Mouse (Mus musculus): Measurements from ENCODE around the gene AY074887. TPM values are rescaled to one million over a fixed set of nuclear protein-coding genes. Genes with fewer than 3 reads are reported as not detected.

The AY074887 gene
- polyA plus RNA-seq, 1 experiment: 0.13 TPM

- H3K27me3 ChIP-seq (ENCODE audit: control insufficient read depth, insufficient read depth, insufficient read length): no peaks in the 10 kb centered on the region
- H3ac ChIP-seq (ENCODE audit: control insufficient read depth, insufficient read length, low read depth): no peak overlapping the region
- H3K4me3 ChIP-seq (ENCODE audit: insufficient read depth, poor library complexity, severe bottlenecking): no peak overlapping the region
- H3K79me3 ChIP-seq (ENCODE audit: low read depth): no peaks in the 10 kb centered on the region
- H3K36me3 ChIP-seq (ENCODE audit: control insufficient read depth, insufficient read depth): no peaks in the 10 kb centered on the region
- H3K79me2 ChIP-seq (ENCODE audit: control insufficient read depth, insufficient read depth): no peaks in the 10 kb centered on the region
- no peak for TF ChIP-seq FOSL1 (IDR thresholded peaks at IDR 0.05; ENCODE audit: insufficient read depth, low read length, poor library complexity, severe bottlenecking)
- no peak for TF ChIP-seq MAX (IDR thresholded peaks at IDR 0.05)
- TF ChIP-seq USF1 (IDR thresholded peaks at IDR 0.05; ENCODE audit: low read depth): no peak
- no peak for TF ChIP-seq CTCF (IDR thresholded peaks at IDR 0.05; ENCODE audit: control insufficient read depth, insufficient read depth, insufficient read length)
- TF ChIP-seq MYOG (IDR thresholded peaks at IDR 0.05; ENCODE audit: control insufficient read depth, extremely low read depth, insufficient read length): no peak
- no peak for TF ChIP-seq MYOD1 (IDR thresholded peaks at IDR 0.05; ENCODE audit: control insufficient read depth, insufficient read length, low read depth)
- TF ChIP-seq CEBPB (IDR thresholded peaks at IDR 0.05; ENCODE audit: low read depth): no peak
Measured at GRCm38 (mm10) chr9:54930741-54931140, 20.1 kb downstream of the AY074887 start.

GRCm38 (mm10) chr9:54919946-54920345 lies 30.9 kb downstream of the AY074887 start:
- no peaks in the 10 kb centered on the region for H3K36me3 ChIP-seq (ENCODE audit: control insufficient read depth, insufficient read depth)
- no peaks in the 10 kb centered on the region for H3K27me3 ChIP-seq (ENCODE audit: control insufficient read depth, insufficient read depth, insufficient read length)
- no peak overlapping the region for H3ac ChIP-seq (ENCODE audit: control insufficient read depth, insufficient read length, low read depth)
- TF ChIP-seq MAX (IDR thresholded peaks at IDR 0.05): no peak
- no peak for TF ChIP-seq CEBPB (IDR thresholded peaks at IDR 0.05; ENCODE audit: low read depth)
- TF ChIP-seq USF1 (IDR thresholded peaks at IDR 0.05; ENCODE audit: low read depth): no peak
- TF ChIP-seq FOSL1 (IDR thresholded peaks at IDR 0.05; ENCODE audit: insufficient read depth, low read length, poor library complexity, severe bottlenecking): no peak
- TF ChIP-seq MYOD1 (IDR thresholded peaks at IDR 0.05; ENCODE audit: control insufficient read depth, insufficient read length, low read depth): no peak
- no peak for TF ChIP-seq CTCF (IDR thresholded peaks at IDR 0.05; ENCODE audit: control insufficient read depth, insufficient read depth, insufficient read length)
- no peak for TF ChIP-seq MYOG (IDR thresholded peaks at IDR 0.05; ENCODE audit: control insufficient read depth, extremely low read depth, insufficient read length)
- H3K79me2 ChIP-seq (ENCODE audit: control insufficient read depth, insufficient read depth): no peaks in the 10 kb centered on the region
- H3K4me3 ChIP-seq (ENCODE audit: insufficient read depth, poor library complexity, severe bottlenecking): no peak overlapping the region
- H3K79me3 ChIP-seq (ENCODE audit: low read depth): no peaks in the 10 kb centered on the region

GRCm38 (mm10) chr9:54918781-54919180 lies 32.0 kb downstream of the AY074887 start:
- Histone ChIP-seq H3K79me2 (ENCODE audit: control insufficient read depth, insufficient read depth) (no peaks in the 10 kb centered on the region), H3ac (ENCODE audit: control insufficient read depth, insufficient read length, low read depth) (no peak overlapping the region)
- no peak for TF ChIP-seq MYOG (IDR thresholded peaks at IDR 0.05; ENCODE audit: control insufficient read depth, extremely low read depth, insufficient read length)
- TF ChIP-seq FOSL1 (IDR thresholded peaks at IDR 0.05; ENCODE audit: insufficient read depth, low read length, poor library complexity, severe bottlenecking): no peak
- TF ChIP-seq CTCF (IDR thresholded peaks at IDR 0.05; ENCODE audit: control insufficient read depth, insufficient read depth, insufficient read length): no peak
- TF ChIP-seq CEBPB (IDR thresholded peaks at IDR 0.05; ENCODE audit: low read depth): no peak
- no peak for TF ChIP-seq USF1 (IDR thresholded peaks at IDR 0.05; ENCODE audit: low read depth)
- TF ChIP-seq MYOD1 (IDR thresholded peaks at IDR 0.05; ENCODE audit: control insufficient read depth, insufficient read length, low read depth): no peak
- TF ChIP-seq MAX (IDR thresholded peaks at IDR 0.05): no peak

GRCm38 (mm10) chr9:54918191-54918590 lies 32.6 kb downstream of the AY074887 start:
- TF ChIP-seq CEBPB (IDR thresholded peaks at IDR 0.05; ENCODE audit: low read depth) (no peak), USF1 (IDR thresholded peaks at IDR 0.05; ENCODE audit: low read depth) (no peak), CTCF (IDR thresholded peaks at IDR 0.05; ENCODE audit: control insufficient read depth, insufficient read depth, insufficient read length) (no peak), MAX (IDR thresholded peaks at IDR 0.05) (no peak), MYOG (IDR thresholded peaks at IDR 0.05; ENCODE audit: control insufficient read depth, extremely low read depth, insufficient read length) (no peak), FOSL1 (IDR thresholded peaks at IDR 0.05; ENCODE audit: insufficient read depth, low read length, poor library complexity, severe bottlenecking) (no peak), MYOD1 (IDR thresholded peaks at IDR 0.05; ENCODE audit: control insufficient read depth, insufficient read length, low read depth) (no peak)
- H3K36me3 ChIP-seq (ENCODE audit: control insufficient read depth, insufficient read depth): peaks cover 2% of the 10 kb centered on the region
- H3K79me2 ChIP-seq (ENCODE audit: control insufficient read depth, insufficient read depth): no peaks in the 10 kb centered on the region
- H3K4me3 ChIP-seq (ENCODE audit: insufficient read depth, poor library complexity, severe bottlenecking): no peak overlapping the region
- no peaks in the 10 kb centered on the region for H3K27me3 ChIP-seq (ENCODE audit: control insufficient read depth, insufficient read depth, insufficient read length)
- H3ac ChIP-seq (ENCODE audit: control insufficient read depth, insufficient read length, low read depth): no peak overlapping the region
- no peaks in the 10 kb centered on the region for H3K79me3 ChIP-seq (ENCODE audit: low read depth)

More at GRCm38 (mm10) chr9:54918781-54919180, 32.0 kb downstream of the AY074887 start:
- Histone ChIP-seq H3K27me3 (ENCODE audit: control insufficient read depth, insufficient read depth, insufficient read length) (no peaks in the 10 kb centered on the region), H3K4me3 (ENCODE audit: insufficient read depth, poor library complexity, severe bottlenecking) (no peak overlapping the region), H3K36me3 (ENCODE audit: control insufficient read depth, insufficient read depth) (no peaks in the 10 kb centered on the region), H3K79me3 (ENCODE audit: low read depth) (no peaks in the 10 kb centered on the region)

- no peaks in the 10 kb centered on the region for H3K27me3 ChIP-seq (ENCODE audit: control insufficient read depth, insufficient read depth, insufficient read length)
- no peaks in the 10 kb centered on the region for H3K79me3 ChIP-seq (ENCODE audit: low read depth)
- H3K36me3 ChIP-seq (ENCODE audit: control insufficient read depth, insufficient read depth): peaks cover 12% of the 10 kb centered on the region
- no peak within 1 kb of the TSS for H3ac ChIP-seq (ENCODE audit: control insufficient read depth, insufficient read length, low read depth)
- no peak within 1 kb of the TSS for H3K4me3 ChIP-seq (ENCODE audit: insufficient read depth, poor library complexity, severe bottlenecking)
- TF ChIP-seq MYOG (IDR thresholded peaks at IDR 0.05; ENCODE audit: control insufficient read depth, extremely low read depth, insufficient read length) (no peak), CEBPB (IDR thresholded peaks at IDR 0.05; ENCODE audit: low read depth) (no peak), FOSL1 (IDR thresholded peaks at IDR 0.05; ENCODE audit: insufficient read depth, low read length, poor library complexity, severe bottlenecking) (no peak), USF1 (IDR thresholded peaks at IDR 0.05; ENCODE audit: low read depth) (no peak)
- H3K79me2 ChIP-seq (ENCODE audit: control insufficient read depth, insufficient read depth): no peaks in the 10 kb centered on the region
Measured at GRCm38 (mm10) chr9:54917010-54917677, 33.7 kb downstream of the AY074887 start, which contains the start of gene Hykk. TSS of gene Hykk (plus strand) at chr9:54917283.

All from C2C12 (cell line).